Mouse (Mus musculus): ENCODE results near the gene Tmf1. TPM values are rescaled to one million over a fixed set of nuclear protein-coding genes. Genes with fewer than 3 reads are reported as not detected.

The Tmf1 gene
- polyA plus RNA-seq, 1 experiment, result 9.4 TPM

DNA sequence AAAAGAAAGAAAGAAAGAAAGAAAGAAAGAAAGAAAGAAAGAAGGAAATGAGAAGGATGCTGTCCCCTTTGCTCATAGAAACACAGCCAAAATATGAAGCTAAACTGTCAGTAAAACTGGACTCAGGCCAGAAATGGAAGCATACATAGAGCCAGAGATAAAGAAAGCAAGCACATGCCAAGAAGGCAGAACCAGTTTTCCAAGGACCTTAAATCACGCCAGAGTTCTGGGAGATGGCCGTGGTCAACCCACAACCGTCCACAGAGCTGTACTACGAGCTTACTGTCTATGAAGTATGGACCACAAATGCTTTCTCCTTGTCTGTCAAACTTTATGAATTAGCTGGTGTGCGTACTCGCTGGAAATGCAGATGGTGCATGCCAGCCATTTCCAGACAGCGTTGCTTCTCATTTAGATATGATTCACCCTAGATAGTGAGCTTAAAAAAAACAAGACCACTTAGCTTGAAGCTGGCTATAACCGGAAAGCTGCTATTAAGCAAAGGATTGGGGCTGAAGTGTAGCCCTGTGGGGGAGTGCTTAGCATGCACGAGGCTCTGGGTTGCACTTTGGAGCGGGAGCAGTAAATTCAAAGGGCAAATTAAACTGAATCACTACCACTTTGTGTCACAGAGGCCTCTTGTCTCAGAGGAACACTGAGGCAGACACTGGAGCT lies 54.4 kb downstream of the Tmf1 start:
- Histone ChIP-seq H3K27ac (ENCODE audit: insufficient read depth, low read length) (no peak overlapping the region), H3K4me3 (ENCODE audit: insufficient read depth, low read length) (no peak overlapping the region), H3K4me1 (ENCODE audit: control insufficient read depth, insufficient read depth, low read length) (no peaks in the 10 kb centered on the region)
- TF ChIP-seq POLR2A (IDR thresholded peaks at IDR 0.05; ENCODE audit: extremely low read depth, insufficient read depth, low read length), result no peak
- no peak for TF ChIP-seq CTCF (IDR thresholded peaks at IDR 0.05; ENCODE audit: extremely low read depth, insufficient read depth, low read length)

DNA sequence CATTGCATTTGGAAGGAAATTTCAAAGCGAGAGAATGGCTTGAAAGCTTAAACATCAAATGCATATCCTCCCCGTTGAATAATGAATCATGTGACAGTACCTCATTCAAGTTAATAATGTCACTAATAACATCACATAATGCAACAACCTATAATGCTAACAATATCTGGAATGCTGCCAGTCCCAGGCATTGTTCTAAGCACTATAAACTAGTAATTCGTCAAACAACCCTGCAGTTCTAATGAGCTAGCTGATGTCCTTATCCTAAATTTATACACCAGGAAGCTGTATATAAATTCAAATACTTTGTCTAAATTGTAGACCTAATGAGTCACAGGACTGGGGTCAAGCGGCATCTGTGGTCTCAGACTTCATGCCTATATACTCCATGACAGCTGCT lies 58.0 kb downstream of the Tmf1 start:
- TF ChIP-seq CTCF (IDR thresholded peaks at IDR 0.05; ENCODE audit: extremely low read depth, insufficient read depth, low read length) (no peak), POLR2A (IDR thresholded peaks at IDR 0.05; ENCODE audit: extremely low read depth, insufficient read depth, low read length) (no peak)
- H3K4me1 ChIP-seq (ENCODE audit: control insufficient read depth, insufficient read depth, low read length), result no peaks in the 10 kb centered on the region
- no peak overlapping the region for H3K4me3 ChIP-seq (ENCODE audit: insufficient read depth, low read length)
- H3K27ac ChIP-seq (ENCODE audit: insufficient read depth, low read length), result no peak overlapping the region

DNA sequence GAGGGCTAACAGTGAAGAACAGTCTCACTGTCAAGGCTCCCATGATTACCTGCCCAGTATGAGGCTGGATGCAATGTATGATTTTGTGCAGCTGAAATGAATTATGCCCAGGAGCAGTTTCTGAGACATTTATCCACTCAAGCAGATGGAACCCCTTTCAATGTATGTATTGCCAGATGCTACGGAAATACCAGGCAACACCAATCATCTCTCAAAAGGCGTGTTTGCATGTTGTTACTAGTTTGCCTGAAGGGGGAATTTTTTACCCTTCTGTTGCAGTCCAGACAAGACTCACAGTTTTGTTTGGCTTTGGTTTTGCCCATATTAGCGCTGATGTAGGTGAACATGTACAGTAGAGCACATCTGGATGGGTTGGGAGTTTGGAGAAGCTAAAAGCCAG lies 60.6 kb downstream of the Tmf1 start:
- TF ChIP-seq CTCF (IDR thresholded peaks at IDR 0.05; ENCODE audit: extremely low read depth, insufficient read depth, low read length) (no peak), POLR2A (IDR thresholded peaks at IDR 0.05; ENCODE audit: extremely low read depth, insufficient read depth, low read length) (no peak)
- Histone ChIP-seq H3K4me1 (ENCODE audit: control insufficient read depth, insufficient read depth, low read length) (no peaks in the 10 kb centered on the region), H3K27ac (ENCODE audit: insufficient read depth, low read length) (no peak overlapping the region), H3K4me3 (ENCODE audit: insufficient read depth, low read length) (no peak overlapping the region)

DNA sequence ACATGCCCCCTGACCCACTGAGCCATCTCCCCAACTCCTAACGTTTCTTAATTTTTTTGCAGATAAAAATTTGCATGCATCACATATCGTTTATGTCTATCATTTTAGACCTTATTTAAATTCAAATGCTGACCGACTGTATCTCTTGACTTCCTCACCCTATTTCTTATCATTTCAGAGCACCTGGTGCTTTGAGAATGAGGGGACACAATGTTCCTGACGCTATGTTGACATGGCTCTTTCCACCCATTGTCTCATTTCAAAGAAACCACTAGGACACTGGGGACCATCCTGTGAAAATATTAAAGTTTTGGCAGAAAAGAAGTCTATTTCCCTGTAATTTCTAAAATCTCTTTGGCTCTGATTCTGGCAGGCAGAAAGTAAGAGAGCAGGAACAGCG lies 62.0 kb downstream of the Tmf1 start:
- no peaks in the 10 kb centered on the region for H3K4me1 ChIP-seq (ENCODE audit: control insufficient read depth, insufficient read depth, low read length)
- TF ChIP-seq POLR2A (IDR thresholded peaks at IDR 0.05; ENCODE audit: extremely low read depth, insufficient read depth, low read length) (no peak), CTCF (IDR thresholded peaks at IDR 0.05; ENCODE audit: extremely low read depth, insufficient read depth, low read length) (no peak)
- no peak overlapping the region for H3K27ac ChIP-seq (ENCODE audit: insufficient read depth, low read length)
- H3K4me3 ChIP-seq (ENCODE audit: insufficient read depth, low read length), result no peak overlapping the region

DNA sequence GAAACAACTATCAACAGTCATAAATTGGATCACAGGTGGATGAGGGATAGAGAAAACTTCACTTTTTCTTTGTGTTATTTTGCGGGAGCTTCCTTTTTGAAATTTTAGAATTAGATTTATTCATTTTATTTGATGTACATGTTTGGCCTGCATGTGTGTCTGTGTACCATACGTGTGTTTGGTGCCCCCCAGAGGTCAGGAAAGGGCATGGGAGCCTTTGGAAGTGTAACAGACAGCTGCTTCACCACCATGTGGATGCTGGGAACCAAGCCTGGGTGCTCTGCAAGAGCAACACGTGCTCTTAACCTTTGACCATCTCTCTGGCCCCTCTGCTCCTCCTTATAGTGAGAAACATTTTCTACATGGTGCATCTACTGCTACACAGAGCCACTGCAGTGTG lies 64.1 kb downstream of the Tmf1 start:
- TF ChIP-seq CTCF (IDR thresholded peaks at IDR 0.05; ENCODE audit: extremely low read depth, insufficient read depth, low read length) (no peak), POLR2A (IDR thresholded peaks at IDR 0.05; ENCODE audit: extremely low read depth, insufficient read depth, low read length) (no peak)
- H3K4me1 ChIP-seq (ENCODE audit: control insufficient read depth, insufficient read depth, low read length), result no peaks in the 10 kb centered on the region
- no peak overlapping the region for H3K4me3 ChIP-seq (ENCODE audit: insufficient read depth, low read length)
- H3K27ac ChIP-seq (ENCODE audit: insufficient read depth, low read length), result no peak overlapping the region

DNA sequence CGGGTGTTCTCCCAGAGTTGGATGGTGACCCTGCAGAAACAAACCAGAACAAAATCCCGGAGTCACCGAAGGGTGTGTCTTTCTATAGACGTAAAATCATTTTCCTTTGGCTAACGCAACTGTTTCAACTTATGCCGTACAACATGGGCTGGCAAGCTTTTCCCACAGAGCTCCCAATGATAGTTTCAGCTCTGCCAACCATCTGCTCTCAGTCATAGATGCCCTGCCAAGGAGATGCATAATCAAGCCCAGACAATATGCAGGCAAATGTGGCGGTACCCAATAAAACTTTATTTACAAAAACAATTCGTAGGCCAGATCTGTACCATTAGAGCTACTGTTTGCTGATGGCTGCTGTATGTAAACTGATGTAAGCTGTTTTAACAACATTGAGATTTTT lies 66.7 kb downstream of the Tmf1 start:
- no peak overlapping the region for H3K27ac ChIP-seq (ENCODE audit: insufficient read depth, low read length)
- no peak overlapping the region for H3K4me3 ChIP-seq (ENCODE audit: insufficient read depth, low read length)
- H3K4me1 ChIP-seq (ENCODE audit: control insufficient read depth, insufficient read depth, low read length), result no peaks in the 10 kb centered on the region
- TF ChIP-seq POLR2A (IDR thresholded peaks at IDR 0.05; ENCODE audit: extremely low read depth, insufficient read depth, low read length), result no peak
- no peak for TF ChIP-seq CTCF (IDR thresholded peaks at IDR 0.05; ENCODE audit: extremely low read depth, insufficient read depth, low read length)

DNA sequence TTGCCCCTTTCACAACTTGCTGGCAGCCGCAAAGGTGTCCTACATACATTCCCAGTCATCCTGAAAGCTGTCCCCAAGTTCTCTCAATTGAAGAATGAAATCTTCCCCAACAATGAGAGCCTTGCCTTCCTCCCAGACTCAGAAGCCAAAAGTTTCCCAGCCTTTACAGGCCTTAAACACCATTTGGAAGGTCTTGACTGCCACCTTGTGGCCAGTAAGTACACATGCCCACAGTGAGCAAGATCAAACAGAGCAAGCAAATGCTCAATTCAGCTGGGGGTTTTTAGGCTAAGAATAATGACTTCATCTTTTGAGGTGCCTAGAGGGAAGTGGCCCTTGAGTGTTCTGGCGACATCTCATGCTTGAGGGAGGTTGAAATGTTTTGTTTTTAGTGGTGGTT lies 72.1 kb downstream of the Tmf1 start:
- Histone ChIP-seq H3K27ac (ENCODE audit: insufficient read depth, low read length) (no peak overlapping the region), H3K4me3 (ENCODE audit: insufficient read depth, low read length) (no peak overlapping the region), H3K4me1 (ENCODE audit: control insufficient read depth, insufficient read depth, low read length) (no peaks in the 10 kb centered on the region)
- no peak for TF ChIP-seq POLR2A (IDR thresholded peaks at IDR 0.05; ENCODE audit: extremely low read depth, insufficient read depth, low read length)
- TF ChIP-seq CTCF (IDR thresholded peaks at IDR 0.05; ENCODE audit: extremely low read depth, insufficient read depth, low read length), result peak; percentile 89

DNA sequence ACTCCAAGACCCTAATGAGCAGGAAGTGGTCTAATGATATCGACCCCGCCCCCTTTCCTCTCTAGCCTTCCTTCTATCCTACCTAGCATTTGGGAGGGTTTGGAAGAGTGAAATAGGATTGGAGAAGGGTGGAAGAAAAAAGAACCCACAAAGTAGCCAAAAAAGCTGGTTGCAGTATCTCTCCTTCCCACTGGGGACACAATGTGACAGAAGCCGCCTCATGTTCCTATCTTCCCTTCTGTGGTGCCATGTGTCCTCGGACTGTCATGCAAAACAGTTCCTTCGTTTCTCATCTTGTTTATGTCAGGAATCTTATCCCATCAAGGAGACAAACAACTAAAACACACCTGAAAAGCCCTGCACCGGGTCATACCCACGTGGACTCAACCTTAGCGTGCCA lies 72.8 kb downstream of the Tmf1 start:
- TF ChIP-seq CTCF (IDR thresholded peaks at IDR 0.05; ENCODE audit: extremely low read depth, insufficient read depth, low read length) (no peak), POLR2A (IDR thresholded peaks at IDR 0.05; ENCODE audit: extremely low read depth, insufficient read depth, low read length) (no peak)

DNA sequence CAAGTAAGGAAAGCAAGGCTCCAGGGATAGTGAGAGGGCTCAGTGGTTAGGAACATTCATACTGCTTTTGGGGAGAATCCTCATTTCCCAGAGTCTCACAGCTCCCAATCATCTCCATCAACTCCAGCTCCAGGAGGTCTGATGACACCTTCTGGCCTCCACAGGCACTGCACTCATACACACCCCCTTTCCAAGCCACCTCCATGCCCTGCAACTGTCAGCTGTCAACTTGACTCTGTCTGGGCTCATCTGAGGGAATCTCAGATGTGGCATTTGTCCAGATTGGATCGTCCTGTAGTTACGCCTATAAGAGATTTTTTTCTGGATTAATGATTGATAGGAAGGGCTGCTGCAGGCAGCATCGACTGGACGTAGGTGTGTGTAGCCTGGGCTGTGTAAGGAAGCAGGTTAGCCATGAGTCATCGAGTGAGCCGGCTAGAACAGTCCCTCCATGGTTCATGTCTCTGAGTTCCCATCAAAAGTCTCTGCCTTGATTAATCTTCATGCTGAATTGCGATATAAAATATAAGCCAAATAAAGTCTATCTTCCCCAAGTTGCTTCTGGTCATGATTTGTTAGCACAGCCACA lies 74.6 kb downstream of the Tmf1 start:
- no peak for TF ChIP-seq POLR2A (IDR thresholded peaks at IDR 0.05; ENCODE audit: extremely low read depth, insufficient read depth, low read length)
- peak; percentile 63 for TF ChIP-seq CTCF (IDR thresholded peaks at IDR 0.05; ENCODE audit: extremely low read depth, insufficient read depth, low read length)
- Histone ChIP-seq H3K27ac (ENCODE audit: insufficient read depth, low read length) (no peak overlapping the region), H3K4me3 (ENCODE audit: insufficient read depth, low read length) (no peak overlapping the region), H3K4me1 (ENCODE audit: control insufficient read depth, insufficient read depth, low read length) (no peaks in the 10 kb centered on the region)

More for the DNA sequence above, 72.8 kb downstream of the Tmf1 start:
- H3K27ac ChIP-seq (ENCODE audit: insufficient read depth, low read length), result no peak overlapping the region
- H3K4me3 ChIP-seq (ENCODE audit: insufficient read depth, low read length), result no peak overlapping the region
- no peaks in the 10 kb centered on the region for H3K4me1 ChIP-seq (ENCODE audit: control insufficient read depth, insufficient read depth, low read length)

Other genes starting within 250 kb of the Tmf1 start
- gene Fam19a4, start 118.7 kb downstream of the Tmf1 start, polyA plus RNA-seq (2012; rRNA removed), result 0.42 and 0.54 TPM in 2 replicates
- gene Eogt, start 29.9 kb downstream of the Tmf1 start, polyA plus RNA-seq (2012; rRNA removed), result 31.3 and 34.1 TPM in 2 replicates
- gene Uba3, start 26.5 kb upstream of the Tmf1 start, polyA plus RNA-seq (2012; rRNA removed), result 56.8 and 61.2 TPM in 2 replicates
- gene Arl6ip5, start 31.6 kb upstream of the Tmf1 start, polyA plus RNA-seq (2012; rRNA removed), result 191 and 192 TPM in 2 replicates
- gene Lmod3, start 73.6 kb upstream of the Tmf1 start, polyA plus RNA-seq (2012; rRNA removed), result 0.04 and 0.10 TPM in 2 replicates

Measured in cortical plate, adult 2 months (tissue).